Mouse (Mus musculus): ENCODE data around the gene Olfr1032.

- TF ChIP-seq BHLHE40 (IDR thresholded peaks at IDR 0.05; ENCODE audit: borderline replicate concordance, low read depth, low read length) (no peak), RCOR1 (IDR thresholded peaks at IDR 0.05; ENCODE audit: low read depth, low read length) (no peak), CTCF (IDR thresholded peaks at IDR 0.05 in 2 of 3, conservative IDR thresholded peaks at IDR 0.05 in 1 of 3; ENCODE audit: control insufficient read depth in 1 of 3, insufficient read depth in 1 of 3, low read depth in 2 of 3, low read length in 3 of 3, poor library complexity in 1 of 3, severe bottlenecking in 1 of 3) (no peak), HCFC1 (IDR thresholded peaks at IDR 0.05; ENCODE audit: low read depth, low read length) (no peak), MXI1 (IDR thresholded peaks at IDR 0.05; ENCODE audit: low read depth, low read length) (no peak)
Observed at GRCm38 (mm10) chr2:86045561-86045960, 40.2 kb downstream of the Olfr1032 start, which contains the start of gene Olfr1034.

Data from MEL (cell line).